Mouse (Mus musculus): ENCODE results near the gene Eepd1. TPM values are rescaled to one million over a fixed set of nuclear protein-coding genes. Genes with fewer than 3 reads are reported as not detected.
A peak's percentile ranks its signal among the peaks of the same experiment; 100 is the strongest.

Gene Eepd1
- total RNA-seq, 2 experiments from 2014 or later: 14.5 to 17.6 TPM

DNA sequence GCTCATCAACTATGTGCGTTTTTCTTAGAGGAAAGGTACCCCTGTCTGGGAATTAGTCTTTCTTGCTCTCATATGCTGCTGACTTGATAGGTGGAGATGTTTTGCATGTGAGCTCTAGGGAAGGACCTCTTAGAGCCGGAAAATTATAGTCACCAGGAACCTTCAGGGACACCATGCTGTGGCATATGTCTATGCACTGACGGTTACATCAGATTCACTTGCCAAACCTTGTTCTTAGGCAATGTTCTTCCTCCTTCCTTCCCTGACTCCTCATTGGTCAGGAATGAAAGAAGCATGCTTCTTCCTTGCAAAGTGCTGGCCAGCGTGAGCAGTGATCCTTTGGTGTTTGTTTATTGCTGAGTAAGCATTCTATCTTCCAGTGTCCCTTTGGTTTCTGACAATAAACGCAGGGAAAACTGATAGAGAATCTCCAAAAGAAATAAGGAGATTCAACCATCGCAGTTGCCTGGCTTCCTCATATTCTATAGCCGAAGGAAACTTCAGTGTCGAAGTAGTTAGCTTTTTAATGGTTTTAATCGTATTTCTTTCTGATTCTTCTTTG, 5.0 kb downstream of the Eepd1 start:
- intact Hi-C loops (cut with DNase I): loop anchor here (5.0 kb wide), 2 partner anchors 61 to 86 kb away; no protein-coding TSS in a partner anchor

GRCm38 (mm10) chr9:25487446-25488110, 6.2 kb downstream of the Eepd1 start:
- intact Hi-C loops (cut with DNase I): loop anchor here (5.0 kb wide), 2 partner anchors 60 to 85 kb away; no protein-coding TSS in a partner anchor
- peak in 1 of 2 experiments; percentile 46 for DNase-seq (ENCODE audit: extremely low spot score in 1 of 2, low spot score in 2 of 2)

More for the DNA sequence above, 5.0 kb downstream of the Eepd1 start:
- no peak for DNase-seq (ENCODE audit: extremely low spot score in 1 of 2, low spot score in 2 of 2)

- no peak for DNase-seq (ENCODE audit: extremely low spot score in 1 of 2, low spot score in 2 of 2)
- intact Hi-C loops (cut with DNase I): loop anchor here (5.0 kb wide), 2 partner anchors 59 to 84 kb away; no protein-coding TSS in a partner anchor
These were observed 7.2 kb downstream of the Eepd1 start for GRCm38 (mm10) chr9:25488581-25488980.

DNA sequence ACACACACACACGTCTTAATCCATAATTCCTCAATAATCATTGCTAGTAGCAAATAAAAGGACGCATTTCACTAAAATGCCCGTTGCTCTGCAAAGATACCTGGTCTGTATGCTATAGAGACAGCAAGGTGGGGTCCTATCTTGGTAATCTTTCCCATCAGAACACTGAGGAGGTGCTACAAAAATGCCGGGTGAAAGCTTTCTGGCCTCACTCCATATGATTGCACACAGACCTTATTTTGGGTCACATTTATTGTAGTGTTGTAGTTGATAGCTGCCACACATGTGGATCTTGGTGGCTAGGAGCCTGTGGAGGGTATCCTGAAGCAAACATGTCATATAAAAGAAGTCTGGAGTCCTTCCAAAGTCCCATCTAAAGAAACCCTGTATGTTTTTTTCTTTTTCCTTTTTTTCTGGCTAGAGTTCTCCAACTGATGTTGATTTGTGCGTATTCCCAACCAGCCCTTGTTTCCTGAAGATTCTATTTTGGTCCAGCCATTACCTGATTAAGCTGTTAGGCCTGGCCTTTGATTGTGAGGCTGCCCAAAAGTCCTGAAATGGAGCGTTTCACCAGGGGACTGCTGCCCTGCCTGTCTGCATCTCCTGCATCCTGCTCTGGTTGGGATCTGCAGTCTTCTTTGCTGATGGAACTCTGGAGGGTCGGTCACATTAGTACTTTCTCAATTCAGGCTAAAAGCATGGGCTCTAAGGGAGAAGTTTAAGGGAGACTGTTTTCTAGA, 8.0 kb downstream of the Eepd1 start:
- no peak for DNase-seq (ENCODE audit: extremely low spot score in 1 of 2, low spot score in 2 of 2)
- intact Hi-C loops (cut with DNase I): loop anchor here (5.0 kb wide), 2 partner anchors 58 to 83 kb away; no protein-coding TSS in a partner anchor

- intact Hi-C loops (cut with DNase I): no loop called here
- no peak for DNase-seq (ENCODE audit: extremely low spot score in 1 of 2, low spot score in 2 of 2)
These were observed 9.2 kb downstream of the Eepd1 start for GRCm38 (mm10) chr9:25490278-25491145.

DNA sequence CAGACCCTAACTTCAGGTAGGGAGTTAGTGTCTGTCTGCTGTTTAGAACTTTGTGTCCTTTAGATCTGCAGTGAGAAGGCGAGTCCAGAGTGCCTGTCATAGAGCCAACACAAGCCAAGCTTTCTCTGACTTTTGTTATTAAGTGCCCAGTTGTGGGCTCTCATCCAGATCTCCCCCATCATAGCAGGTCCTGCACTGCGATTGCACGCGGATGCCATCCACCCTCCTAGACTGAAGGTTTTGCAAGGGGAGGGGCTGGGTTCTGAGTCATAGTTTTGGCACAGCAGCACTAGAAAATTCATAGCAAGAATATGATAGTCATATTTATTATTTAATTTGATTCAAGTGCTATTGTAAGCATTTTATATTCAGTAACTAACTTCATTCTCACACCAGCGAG, 12.6 kb downstream of the Eepd1 start:
- intact Hi-C loops (cut with DNase I): no loop called here
- DNase-seq (ENCODE audit: extremely low spot score in 1 of 2, low spot score in 2 of 2): no peak

DNA sequence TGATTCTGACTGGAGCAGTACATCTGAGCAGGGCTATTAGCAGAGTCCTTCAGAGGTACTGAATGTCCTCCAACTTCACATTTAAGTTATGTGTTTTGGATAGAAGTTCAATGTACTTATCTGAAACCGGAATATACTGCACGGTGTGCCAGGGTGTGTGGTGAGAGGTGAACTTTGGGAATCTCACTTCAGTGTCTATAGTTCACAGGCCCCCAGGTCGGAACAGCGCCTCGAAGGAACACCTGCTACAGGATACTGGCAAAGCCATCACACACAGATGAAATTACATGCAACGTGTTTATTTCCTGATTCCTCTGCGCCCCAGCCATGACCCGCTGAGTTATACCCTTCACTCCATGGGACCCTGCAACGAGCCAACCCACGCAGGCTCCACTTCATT, 14.3 kb downstream of the Eepd1 start:
- intact Hi-C loops (cut with DNase I): no loop called here
- DNase-seq (ENCODE audit: extremely low spot score in 1 of 2, low spot score in 2 of 2): no peak

- intact Hi-C loops (cut with DNase I): no loop called here
These were observed 14.8 kb downstream of the Eepd1 start for GRCm38 (mm10) chr9:25496196-25496595.

DNA sequence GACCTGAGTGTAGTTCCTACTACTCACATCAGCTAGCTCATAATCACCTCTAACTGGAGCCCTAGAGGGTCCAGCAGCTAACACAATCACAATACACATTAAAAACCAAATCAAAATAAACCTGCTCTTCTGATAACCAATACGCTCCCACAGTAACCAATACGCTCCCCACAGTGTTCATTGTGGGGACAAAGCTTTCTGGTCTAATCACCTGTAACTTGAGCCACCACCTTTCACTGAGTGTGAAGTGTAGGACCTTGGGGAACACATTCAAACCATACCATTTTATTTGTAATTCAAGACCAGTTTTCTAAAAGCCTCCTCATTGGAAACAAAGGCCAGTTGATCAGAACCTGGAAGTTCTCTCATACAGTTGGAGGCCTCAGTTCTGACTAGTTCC, 15.4 kb downstream of the Eepd1 start:
- DNase-seq (ENCODE audit: extremely low spot score in 1 of 2, low spot score in 2 of 2): no peak
- intact Hi-C loops (cut with DNase I): no loop called here

More at GRCm38 (mm10) chr9:25496196-25496595, 14.8 kb downstream of the Eepd1 start:
- DNase-seq (ENCODE audit: extremely low spot score in 1 of 2, low spot score in 2 of 2): no peak

DNA sequence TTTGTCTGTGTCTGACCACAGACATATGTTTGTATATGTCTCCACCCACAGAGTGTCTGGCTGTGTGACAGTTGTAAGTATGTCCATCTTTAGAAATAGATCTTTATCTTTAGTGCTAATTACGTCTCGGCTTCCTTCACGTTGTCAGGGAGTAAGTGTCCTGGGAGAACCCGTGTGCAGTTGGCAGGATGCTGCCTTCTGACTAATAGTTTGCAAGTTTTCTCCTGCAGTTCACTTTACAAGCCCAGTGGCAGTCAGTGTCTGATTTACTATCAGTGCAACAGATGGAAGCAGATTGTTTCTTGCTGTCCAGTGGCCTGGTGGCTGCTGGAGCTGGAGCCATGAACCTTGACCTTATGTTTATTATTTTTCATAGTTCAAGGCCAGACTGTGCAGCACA, 17.4 kb downstream of the Eepd1 start:
- intact Hi-C loops (cut with DNase I): no loop called here
- no peak for DNase-seq (ENCODE audit: extremely low spot score in 1 of 2, low spot score in 2 of 2)

DNA sequence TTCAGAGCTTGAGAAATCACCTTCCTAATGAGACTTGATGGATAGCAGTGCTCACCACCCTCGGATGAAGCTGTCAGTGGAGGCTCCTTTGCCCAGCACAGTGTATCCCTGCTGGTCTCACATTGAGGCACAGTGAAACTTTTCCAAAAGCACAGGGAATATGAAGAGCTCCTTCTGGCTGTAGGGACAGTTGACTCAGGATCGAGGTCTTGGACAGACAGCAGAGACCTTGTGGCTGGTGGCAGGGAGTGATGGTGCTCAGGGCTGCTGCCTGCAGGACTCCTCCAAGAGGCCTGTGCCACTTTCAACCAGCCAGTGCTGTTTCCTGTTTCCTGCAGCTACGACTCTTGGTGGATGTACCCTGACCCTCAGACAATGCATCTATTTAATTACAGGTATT, 18.0 kb downstream of the Eepd1 start:
- intact Hi-C loops (cut with DNase I): no loop called here
- DNase-seq (ENCODE audit: extremely low spot score in 1 of 2, low spot score in 2 of 2): no peak

GRCm38 (mm10) chr9:25500031-25500430, 18.7 kb downstream of the Eepd1 start:
- DNase-seq (ENCODE audit: extremely low spot score in 1 of 2, low spot score in 2 of 2): no peak
- intact Hi-C loops (cut with DNase I): no loop called here

GRCm38 (mm10) chr9:25508825-25509224, 27.5 kb downstream of the Eepd1 start:
- DNase-seq (ENCODE audit: extremely low spot score in 1 of 2, low spot score in 2 of 2): no peak
- intact Hi-C loops (cut with DNase I): no loop called here

GRCm38 (mm10) chr9:25510572-25510971, 29.2 kb downstream of the Eepd1 start:
- DNase-seq (ENCODE audit: extremely low spot score in 1 of 2, low spot score in 2 of 2): no peak
- intact Hi-C loops (cut with DNase I): no loop called here

- intact Hi-C loops (cut with DNase I): no loop called here
- no peak for DNase-seq (ENCODE audit: extremely low spot score in 1 of 2, low spot score in 2 of 2)
These were observed 31.7 kb downstream of the Eepd1 start for GRCm38 (mm10) chr9:25513050-25513449.

- DNase-seq (ENCODE audit: extremely low spot score in 1 of 2, low spot score in 2 of 2): no peak
- intact Hi-C loops (cut with DNase I): no loop called here
These were observed 32.2 kb downstream of the Eepd1 start for GRCm38 (mm10) chr9:25513556-25513955.

DNA sequence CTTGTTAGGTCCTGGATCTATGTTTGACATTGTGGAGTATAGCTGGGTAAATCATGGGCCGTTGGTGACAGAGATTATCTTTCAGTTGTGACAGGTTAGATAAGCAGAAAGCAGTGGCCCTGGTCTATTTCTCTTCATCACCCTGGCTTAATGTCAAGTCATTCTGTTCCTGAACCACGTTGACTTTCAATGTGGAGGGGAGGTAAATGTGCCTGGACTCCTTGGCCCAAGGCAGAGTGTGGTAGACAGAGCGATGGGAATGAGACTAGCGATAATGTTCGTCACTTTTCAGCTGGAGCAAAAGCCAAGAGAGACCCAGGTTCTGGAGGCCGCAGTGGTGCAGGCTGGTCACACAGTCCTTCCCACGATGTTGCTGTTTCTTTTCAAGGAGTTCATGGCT, 35.3 kb downstream of the Eepd1 start:
- intact Hi-C loops (cut with DNase I): no loop called here
- no peak for DNase-seq (ENCODE audit: extremely low spot score in 1 of 2, low spot score in 2 of 2)

DNA sequence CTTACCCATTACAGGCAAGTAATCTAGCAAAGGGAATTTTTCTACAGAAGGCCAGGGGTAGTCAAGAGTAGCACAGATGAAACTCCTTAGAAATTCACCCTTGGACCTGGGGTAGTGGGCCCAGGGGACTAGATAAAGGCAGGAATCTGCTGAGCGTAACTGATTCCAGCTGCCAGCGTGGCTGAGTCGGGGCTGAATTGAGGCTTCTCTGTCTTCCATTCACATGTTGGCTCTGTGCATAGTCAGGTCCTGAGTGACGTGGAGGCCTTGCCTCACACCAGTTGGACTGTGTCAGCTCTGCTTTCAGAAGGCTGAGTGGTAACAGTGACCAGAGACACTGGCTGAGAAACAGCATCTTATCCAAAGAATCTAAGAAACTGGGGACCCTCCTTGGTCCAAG, 36.6 kb downstream of the Eepd1 start:
- intact Hi-C loops (cut with DNase I): no loop called here
- DNase-seq (ENCODE audit: extremely low spot score in 1 of 2, low spot score in 2 of 2): no peak

DNA sequence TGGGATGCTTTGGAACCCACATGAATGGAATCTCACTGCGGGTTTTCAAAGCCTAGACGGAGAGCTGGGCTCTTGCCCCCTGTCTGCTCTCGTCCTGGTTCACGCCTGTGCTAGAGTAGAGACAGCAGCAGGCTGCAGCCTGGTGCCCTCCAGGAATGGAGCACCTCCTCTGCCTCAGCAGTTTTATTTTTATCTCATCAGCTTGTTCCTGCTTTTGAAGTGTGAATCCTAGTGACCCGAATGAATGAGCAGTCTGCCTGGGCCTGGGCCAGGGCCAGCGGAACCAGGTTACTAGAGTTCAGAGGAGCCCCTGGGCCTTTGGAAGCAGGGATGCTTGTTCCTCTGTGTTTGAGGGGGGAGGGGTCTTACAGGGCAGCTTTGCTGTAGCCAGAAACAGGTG, 37.8 kb downstream of the Eepd1 start:
- intact Hi-C loops (cut with DNase I): no loop called here

More for the DNA sequence above, 37.8 kb downstream of the Eepd1 start:
- peak in 1 of 2 experiments; percentile 48 for DNase-seq (ENCODE audit: extremely low spot score in 1 of 2, low spot score in 2 of 2)
